Mouse (Mus musculus) thymus, postnatal 14 days (tissue): ENCODE data around the gene Mettl26.
A peak's percentile ranks its signal among the peaks of the same experiment; 100 is the strongest.
"Not testable (repeated sequence)": the region's sequence is repeated elsewhere in the genome, so short reads cannot be mapped to it uniquely, and the experiment has no call there.

Source experiments
- DNase-seq: peaks from one replicate; pipeline ENCODE4 v3.0.0; 2021

Gene Mettl26

DNA sequence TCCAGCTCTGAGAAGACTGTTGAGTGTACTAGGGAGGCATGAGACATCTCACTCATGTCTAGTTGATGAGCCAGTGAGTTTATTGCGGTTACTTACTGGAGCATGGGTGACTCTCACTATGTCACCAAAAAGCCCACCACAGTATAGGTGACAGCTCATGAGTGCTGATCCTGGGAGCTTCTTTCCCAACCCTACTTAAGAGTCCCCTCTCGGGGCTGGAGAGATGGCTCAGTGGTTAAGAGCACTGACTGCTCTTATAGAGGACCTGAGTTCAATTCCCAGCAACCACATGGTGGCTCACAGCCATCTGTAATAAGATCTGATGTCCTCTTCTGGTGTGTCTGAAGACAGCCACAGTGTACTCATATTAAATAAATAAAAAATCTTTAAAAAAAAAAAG is 4.9 kb upstream of the Mettl26 start:
- DNase-seq, result no peak

DNA sequence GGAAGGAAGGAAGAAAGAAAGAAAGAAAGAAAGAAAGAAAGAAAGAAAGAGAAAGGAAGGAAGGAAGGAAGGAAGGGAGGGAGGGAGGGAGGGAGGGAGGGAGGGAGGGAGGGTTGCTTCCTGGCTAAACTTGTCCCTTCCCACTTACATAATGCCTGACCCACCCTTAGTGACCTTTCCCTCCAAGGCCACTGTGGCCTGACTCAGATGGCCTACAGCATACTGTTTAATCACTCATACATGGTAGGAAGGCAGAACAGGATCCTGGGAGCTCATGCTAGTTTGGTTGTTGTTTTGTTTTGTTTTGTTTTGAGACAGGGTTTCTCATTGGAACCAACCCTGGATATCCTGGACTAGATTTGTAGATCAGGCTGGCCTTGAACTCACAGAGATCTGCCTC is 3.3 kb upstream of the Mettl26 start:
- not testable (repeated sequence) for DNase-seq

DNA sequence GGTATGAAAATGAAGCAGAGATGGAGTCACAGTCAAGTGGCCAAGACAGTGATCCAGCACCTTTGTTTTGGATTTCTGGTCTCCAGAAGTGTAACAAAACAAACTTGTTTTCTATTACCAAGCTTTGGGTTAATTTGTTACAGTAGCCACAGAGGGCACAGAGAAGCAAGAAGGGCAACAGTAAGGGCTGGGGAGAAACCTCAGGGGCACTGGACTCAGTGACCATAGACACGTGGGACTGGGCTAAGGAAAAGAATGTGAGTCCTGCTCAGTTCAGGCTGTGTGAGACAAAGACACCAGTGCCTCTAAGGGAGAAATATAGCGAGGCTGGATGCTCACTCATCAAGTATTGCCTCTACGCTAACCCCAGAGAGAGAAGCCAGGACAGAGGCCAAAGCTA is 2.2 kb upstream of the Mettl26 start:
- DNase-seq, result no peak

DNA sequence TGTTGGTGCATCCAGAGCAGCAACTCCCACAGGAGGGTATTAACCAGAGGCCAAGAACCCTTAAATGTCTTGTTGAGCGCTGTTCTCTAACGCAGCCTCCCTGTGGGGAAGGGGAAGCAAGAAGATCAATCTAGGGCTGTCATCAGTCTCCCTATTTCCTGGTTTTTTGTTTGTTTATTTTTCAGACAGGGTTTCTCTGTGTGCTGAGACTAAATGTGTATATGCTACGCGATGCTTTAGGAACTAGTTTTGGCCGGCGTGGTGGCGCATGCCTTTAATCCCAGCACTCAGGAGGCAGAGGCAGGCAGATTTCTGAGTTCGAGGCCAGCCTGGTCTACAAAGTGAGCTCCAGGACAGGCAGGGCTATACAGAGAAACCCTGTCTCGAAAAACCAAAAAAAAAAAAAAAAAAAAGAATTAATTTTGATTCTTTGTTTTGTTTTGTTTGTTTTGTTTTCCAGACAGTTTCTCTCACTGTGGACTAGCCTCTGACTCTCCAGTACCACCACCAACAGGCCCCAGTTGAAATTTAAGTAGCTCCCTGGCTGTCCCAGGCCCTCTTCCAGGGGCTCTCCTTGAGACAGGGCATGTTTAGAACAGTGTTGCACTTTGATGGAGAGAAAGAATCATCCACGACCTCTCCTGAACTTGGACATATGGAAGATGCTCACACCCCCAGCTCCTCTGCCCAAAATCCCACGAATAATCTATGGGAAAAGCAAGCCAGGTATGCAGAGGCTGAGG is 1.3 kb upstream of the Mettl26 start:
- no peak for DNase-seq

DNA sequence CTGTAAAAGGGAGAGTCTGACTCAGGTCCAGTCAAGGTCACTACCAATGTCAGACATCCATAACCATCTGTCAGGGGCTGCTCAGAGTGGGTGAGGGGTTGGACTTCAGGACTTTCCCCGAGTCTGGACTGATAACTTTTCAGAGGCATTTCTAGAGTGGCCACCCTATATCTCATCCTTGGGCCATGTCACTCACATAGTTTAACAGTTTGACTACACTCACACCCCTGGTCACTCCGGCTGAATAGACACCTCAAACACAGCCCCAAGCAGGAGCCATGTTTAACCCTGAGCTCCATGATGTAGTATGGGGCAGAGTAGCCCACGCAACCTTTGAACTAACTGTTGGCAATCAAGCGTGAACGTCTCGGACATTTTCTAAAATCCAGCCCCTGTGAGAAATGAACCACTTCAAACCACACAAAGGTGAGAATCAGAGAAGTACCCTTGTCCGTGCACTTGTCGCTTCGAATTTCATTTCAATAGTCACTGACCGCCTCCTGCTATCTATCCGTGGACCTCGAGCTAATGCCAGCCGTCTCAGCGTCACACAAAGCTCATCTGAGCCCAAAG is 640 bp upstream of the Mettl26 start:
- no peak for DNase-seq

DNA sequence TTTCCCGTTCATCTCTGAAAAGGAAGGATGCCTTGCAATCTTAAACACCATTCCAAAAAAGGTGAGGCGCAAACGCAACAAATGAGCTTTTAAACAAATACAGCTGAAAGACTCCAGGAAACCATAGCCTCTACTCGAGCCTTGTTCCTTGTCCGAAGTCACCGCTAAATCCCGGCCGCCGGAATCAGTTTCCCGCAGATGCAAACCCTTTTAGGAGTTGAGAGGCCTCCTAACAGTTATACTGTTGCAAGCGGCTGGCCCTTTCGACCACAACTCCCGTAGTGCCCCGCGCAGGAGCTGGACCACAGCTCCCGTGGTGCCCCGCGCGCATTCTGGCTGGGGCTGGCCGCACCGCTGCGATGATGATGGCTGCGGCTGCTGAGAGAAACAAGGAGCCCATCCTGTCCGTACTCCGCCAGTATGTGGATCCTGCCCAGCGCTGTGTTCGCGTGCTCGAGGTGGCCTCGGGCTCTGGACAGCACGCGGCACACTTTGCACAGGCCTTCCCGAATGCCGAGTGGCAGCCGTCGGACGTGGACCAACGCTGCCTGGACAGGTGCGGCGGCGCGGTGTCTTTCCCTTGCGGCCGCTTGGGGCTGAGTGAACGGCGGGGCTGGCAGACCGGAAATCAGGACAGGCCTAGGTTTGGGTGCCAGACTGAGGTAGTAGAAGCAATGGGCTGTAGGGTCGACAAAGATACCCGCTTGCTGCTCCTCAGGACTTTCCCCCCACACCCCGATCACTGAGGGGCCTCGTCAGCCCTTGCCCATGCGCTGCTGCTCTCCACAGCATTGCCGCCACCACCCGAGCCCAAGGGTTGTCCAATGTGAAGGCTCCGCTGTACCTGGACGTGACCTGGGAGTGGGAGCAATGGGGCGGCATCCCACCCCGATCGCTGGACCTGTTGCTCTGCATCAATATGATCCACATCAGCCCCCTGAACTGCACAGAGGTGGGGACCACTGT is 580 bp downstream of the Mettl26 start:
- DNase-seq, result peak; percentile 89

DNA sequence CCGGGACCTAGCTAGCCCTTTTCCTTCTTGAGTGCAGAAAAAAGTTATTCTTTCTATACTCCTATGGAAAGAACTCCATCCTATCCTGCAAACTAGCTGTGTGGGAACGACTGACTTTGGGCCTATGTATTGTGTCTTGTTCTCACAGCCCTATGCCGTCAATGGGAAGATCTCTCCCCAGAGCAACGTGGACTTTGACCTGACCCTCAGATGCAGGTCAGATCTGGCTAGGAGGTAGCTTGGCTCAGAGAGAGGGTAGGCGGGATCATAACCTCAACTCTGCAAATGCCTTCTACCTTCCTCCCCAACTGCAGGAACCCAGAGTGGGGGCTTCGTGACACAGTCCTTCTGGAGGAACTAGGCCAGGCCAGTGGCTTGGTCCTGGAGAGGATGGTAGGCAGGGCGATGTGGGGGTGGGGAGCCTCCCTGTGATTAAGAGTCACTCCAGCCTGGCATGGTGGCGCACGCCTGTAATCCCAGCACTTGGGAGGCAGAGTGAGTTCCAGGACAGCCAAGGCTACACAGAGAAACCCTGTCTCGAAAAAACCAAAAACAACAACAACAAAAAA is 1.6 kb downstream of the Mettl26 start:
- DNase-seq, result no peak

DNA sequence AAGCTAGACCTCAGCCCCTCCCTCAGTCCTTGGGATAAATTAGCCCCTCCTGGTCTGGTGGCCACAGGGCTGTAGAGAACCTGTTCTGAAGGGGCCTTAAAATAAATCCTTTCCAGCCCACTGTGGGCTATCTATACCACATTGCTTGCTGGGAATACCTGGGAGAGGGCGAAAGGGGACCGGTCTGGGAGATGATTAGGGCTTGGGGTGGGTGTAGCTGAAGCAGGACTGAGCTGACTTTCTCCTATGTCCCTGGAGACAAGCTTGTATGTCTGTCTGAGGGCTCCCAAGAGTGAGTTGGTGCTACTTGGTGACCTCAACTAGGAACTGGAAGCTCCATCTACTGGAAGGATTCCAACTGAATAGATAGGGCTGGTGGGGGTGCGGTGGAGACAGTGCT is 2.2 kb downstream of the Mettl26 start:
- no peak for DNase-seq

DNA sequence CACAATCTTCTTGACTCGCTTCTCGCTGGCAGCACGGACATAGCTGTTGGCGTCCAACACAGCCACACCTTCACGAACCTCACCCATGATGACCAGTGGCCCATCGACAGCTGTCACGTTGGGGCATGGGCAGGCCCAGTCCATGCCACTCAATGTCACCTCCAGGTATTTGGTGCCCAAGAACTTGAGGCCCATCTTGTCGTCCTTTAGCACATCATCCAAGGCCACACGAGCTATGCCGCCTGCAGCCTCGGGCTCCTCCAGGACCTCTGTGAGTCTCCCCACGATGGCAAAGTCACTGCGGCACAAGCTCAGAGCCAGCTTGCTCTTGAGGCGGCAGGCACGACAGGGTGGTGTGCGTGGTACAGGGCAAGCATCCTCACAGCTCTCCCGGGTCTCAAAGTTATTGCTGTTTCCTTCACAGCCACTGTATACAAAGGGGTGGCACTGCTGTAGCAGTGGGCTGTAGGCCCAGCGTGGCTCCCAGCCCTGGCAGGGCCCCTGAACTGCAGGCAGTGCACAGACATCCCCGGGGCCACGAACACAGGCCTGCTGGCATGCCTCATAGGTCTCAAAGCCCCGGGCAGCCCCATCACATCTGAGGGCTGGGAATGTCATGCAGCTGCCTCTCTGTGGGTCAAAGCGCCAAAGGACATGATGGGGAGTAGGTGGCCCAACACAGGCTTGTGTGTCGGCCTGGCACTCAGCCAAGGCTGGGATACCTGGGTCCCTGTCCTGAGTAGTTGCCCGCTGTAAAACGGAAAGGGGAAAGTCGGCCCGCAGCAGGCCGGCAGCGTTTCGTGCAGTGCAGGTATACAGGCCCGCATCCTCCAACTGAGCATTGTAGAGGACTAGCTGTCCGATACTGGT is 3.1 kb downstream of the Mettl26 start:
- DNase-seq, result no peak

DNA sequence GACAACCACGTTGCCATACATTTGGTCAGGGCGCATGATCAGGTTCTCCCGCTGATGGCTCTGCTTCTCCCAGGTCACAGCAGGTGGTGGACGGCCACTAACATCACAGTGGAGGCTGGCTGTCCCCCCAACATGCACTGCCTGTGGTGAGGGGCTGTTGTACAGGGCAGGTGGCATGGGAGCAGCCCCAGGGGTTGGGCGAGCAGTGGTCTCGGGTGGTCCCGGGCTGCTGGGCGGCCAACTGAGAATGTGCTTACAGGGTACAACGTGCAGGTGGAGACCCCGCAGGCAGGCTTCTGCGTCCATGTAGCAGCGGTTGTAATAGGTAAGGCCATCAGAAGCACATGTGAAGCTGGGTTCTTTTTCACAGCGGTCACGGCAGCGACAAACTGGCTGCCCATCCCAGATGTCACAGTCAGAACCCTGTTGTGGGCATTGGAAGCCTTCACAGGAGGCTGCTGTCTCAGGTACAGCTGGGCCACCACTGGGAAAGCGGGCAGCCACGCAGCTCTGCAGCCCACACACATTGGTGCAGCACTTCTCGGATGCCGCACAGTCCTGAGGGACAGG is 3.8 kb downstream of the Mettl26 start:
- DNase-seq, result no peak

DNA sequence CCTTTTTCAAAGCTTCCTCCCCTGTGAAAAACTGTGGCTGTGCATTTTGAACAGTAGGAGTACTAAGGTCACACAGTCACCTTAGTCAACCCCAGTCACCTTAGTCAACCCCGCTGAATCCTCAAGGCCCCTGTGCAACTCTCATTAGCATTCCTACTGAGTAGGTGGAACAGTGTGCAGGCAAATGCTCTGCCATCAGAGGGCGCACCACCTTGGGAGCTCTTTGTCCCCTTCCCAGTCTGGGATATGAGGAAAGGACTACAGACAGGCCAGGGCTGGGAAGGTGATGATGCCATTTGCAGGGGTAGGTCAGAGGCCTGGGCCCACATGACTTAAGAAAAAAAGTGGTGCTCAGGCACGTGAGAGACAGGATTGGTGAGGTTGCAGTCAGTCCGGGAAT is 4.4 kb downstream of the Mettl26 start:
- DNase-seq, result no peak

DNA sequence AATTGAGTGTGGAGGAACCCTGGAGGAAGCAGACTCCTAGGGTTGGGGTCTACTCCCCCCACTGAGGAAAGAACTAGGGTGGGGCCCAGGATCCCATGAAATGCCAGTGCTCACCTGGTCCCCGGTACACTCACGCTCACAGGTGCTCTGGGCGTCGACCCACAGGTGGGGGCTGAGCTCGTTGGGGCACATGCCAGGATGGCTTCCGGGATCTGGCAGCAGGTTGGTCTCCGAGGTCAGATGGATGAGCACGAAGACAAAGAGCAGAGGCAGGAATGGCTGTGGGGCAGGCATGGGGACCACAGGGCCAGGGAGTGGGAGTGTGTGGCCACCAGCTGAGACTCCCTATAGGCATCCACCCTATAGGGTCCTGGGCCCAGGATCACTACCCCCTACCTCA is 4.9 kb downstream of the Mettl26 start:
- DNase-seq, result no peak

DNA sequence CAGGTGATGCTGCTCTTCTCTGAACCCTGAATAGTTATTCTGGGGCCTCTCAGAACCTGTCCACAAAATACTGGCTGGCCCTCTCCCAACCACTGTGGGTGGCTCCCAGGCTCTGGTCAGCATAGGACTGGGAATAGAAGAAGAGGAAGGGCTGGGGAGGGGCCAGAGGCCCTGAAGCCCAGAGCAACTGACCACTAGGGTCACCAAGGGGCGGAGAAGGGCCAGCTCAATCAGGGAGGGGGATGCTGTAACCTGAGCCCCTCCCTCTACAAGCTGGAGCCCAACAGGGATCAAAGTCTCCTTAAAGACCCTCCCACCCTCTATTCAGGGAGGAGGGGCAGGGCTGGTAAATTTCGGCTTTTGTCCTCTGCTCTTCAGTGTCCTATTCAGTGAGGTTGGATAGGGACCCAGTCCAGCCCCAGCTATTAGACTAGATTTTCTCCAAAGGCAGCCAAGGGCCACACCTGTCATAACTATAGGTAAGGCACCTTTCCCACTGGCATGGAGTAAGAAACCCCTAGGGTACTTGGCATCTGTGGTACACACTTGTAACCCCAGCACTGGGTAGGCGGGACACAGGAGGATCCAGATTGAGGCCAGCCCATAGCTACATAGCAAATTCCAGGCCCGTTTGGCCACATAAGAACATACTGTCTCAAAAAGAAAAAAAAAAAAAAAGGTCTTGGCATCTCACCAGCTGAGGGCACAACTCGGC is 5.5 kb downstream of the Mettl26 start, which contains the start of gene Wfikkn1:
Gene Wfikkn1 (minus strand): TSS at position 663 of the 715 bp plus-strand sequence.
- DNase-seq, result no peak

DNA sequence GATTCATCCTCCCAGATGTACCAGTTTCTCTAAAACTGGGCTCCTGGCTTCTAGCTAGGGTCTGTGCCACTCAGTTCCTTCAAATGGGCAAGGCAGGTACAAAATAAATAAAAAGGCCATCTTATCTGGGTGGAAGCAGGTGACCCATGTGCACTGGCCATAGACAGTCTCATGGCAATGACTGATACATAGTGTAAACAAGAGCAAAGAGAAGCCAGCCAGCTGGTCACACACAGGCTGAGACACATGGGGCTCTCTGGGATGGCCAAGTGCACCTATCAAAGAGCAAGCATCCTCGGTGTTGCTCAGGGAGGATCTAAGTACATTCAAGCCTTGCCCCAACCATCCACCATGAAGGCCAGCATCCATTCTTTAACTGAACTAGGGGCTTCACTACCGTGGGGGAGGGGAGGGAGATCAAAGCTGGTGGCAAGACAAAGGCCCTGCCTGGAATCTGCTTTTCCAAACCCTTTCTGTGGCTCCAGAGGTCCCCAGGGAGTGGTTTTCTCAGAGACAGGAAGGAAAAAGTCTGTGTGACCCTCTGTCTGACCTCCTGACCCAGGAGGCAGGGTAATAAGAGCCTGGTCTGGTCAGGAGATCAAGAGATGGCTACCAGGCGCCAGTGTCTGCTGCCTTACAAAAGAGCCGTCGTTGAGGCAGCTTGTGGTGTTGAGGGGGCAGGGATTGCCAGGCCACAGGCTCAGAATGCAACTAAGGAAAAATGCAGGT is 6.2 kb downstream of the Mettl26 start:
- no peak for DNase-seq

DNA sequence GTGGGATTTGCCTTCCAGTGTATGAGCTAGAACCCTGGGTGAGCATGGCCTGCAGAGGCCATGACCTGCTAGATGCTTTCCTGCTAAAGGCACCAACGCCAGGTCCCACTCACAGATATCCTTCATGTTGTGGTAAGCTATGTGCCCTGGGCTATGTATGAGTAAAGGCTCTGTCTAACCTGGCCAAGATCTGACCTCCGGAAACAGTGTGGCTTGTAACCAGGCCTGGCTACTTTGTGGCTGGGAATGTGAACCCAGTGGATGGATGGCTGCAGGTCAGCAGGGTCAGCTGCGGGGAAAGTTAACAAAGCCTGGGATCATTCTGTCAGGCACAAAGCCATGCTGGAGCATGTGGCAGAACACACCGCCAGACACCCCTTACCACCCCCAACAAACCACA is 6.8 kb downstream of the Mettl26 start:
- DNase-seq, result no peak

DNA sequence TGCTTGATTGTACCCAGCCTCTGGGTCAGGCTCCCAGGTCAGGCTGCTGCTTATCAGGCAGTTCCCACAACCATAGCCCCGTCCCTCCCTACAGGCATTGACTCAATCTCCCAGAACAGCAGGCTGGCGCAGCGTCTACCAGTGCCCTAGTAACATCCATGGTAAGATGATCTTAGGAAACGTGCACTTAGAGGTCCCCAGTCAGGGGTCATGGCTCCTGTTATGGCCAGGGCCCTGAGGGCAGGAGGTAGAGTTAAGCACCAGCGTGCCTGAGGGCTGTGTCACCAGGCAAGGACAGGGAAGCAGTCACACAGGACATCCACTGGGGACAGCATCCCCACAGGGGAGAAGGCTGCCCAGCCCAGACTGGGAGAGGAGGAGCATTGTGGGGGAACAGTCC is 7.4 kb downstream of the Mettl26 start:
- DNase-seq, result no peak

DNA sequence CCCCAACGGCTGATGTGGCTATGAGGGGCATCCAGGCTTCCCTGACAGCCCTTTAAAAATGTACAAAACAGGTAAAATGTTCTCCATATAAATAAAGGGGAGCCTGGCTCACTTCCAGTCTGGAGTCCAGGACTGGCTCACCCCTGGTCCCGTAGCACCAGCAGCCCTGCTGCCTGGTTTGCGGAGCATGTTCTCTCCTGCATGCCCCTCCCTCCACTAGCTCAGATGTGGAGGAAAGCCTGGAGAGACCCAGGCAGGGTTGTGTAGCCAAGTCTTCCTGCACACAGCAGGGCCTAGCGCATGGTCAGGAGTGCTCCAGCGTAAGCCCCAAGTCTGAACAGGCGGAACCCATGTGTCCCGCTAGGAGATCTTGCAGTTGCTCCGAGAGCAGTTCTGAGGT is 8.4 kb downstream of the Mettl26 start:
- no peak for DNase-seq

DNA sequence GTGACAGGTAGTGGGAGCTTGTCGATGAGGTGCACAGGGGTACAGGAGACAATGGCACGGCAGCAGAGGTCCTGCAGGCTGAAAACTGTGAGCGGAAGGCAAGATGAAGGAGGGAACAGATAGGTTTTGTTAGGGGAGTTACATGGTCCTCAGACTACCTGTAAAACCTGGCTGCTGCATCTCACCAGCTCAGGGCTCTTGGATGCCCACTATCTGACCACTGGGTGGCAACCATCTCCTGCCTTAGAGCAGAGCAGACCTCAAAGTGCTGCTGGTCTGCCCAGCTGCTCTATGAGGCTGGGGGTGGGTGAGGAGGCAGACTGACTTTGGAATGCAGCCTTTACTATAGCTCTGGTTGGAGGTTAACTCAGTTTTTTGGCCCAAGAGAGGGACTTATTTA is 8.9 kb downstream of the Mettl26 start:
- no peak for DNase-seq

DNA sequence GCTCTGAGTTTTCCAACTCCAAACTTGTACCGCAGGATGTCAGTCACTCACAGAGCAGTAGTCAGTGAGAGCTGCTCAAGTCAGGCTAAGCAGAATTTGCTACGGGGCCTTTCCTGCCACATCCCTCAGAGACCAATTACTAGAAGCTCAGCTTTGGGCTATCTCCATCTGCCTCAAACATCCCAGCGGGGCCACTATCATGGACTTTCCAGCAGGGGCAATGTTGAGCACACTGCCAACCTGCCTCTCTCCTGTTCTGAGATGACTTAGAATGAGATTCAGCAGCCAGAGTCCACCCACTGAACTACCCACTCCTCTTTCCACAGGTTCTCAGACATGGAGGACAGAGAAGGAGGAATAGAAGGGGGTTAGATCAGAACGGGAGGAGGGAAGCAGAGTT is 10.8 kb downstream of the Mettl26 start:
- peak; percentile 45 for DNase-seq

DNA sequence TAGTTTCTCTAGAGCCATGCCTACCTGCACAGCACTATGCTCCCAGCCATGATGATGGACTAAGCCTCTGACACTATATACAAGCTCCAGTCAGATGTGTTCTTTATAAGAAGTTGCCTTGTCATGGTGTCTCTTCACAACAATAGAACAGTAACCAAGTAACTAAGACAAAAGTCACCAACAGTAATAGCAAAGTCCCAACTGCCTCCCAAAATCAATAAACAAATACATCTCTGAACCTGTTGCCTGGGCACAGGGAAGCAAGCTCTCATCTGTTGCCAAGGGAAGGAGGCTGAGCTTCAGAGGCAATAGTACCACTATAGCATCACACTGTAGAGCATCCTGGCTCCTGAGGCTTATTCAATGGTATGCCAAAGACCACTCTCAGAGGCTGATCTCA is 11.9 kb downstream of the Mettl26 start:
- DNase-seq, result no peak

DNA sequence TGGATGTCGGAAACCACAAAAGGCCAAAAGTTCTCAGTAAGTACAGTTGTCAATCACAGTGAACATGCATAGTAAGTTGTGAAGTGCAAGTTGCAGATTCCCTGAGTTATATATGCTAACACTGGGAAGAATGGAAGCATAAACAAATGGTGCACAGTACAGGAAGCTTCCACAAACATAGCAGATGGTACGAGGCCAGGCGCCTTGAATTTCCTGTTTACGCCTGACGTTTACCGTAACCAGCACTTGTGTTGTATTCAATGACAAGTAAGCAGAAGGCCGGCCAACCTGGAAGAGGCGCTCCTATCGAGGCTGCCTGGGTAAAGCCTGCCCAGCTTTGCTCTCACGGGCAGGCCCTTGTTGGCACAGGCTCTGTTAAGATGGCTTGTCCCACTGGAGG is 12.6 kb downstream of the Mettl26 start:
- DNase-seq, result no peak
